Mouse (Mus musculus) cerebellum, adult 2 months (tissue): ENCODE data around the gene Tsg101. TPM values are rescaled to one million over a fixed set of nuclear protein-coding genes. Genes with fewer than 3 reads are reported as not detected.

ENCODE experiments used
- DNase-seq, 2 experiments: peaks; one replicate each; pipeline ENCODE4 v3.0.0; 2021
- H3K27ac ChIP-seq: fragments of 200-500 bp; 2 replicates; pipeline ENCODE4 v1.5.1; 2012; ENCODE audit warnings: low read length, control low read depth, inconsistent platforms; ENCODE audit not compliant: insufficient read depth
- H3K27me3 ChIP-seq: fragments of 200-500 bp; 2 replicates; pipeline ENCODE4 v1.6.1; 2012; ENCODE audit warnings: inconsistent platforms, mild to moderate bottlenecking, low read length, moderate library complexity; ENCODE audit not compliant: control insufficient read depth, insufficient read depth
- H3K4me1 ChIP-seq: fragments of 200-500 bp; 2 replicates; pipeline ENCODE4 v1.6.1; 2011; ENCODE audit warnings: low read length; ENCODE audit not compliant: control insufficient read depth, insufficient read depth
- H3K4me3 ChIP-seq: fragments of 200-500 bp; replicated peaks from 2 replicates; pipeline ENCODE3; 2011; ENCODE audit warnings: mild to moderate bottlenecking, low read depth, low read length, control low read depth; ENCODE audit not compliant: insufficient read depth
- CTCF ChIP-seq: fragments of 200-500 bp; IDR thresholded peaks from 2 replicates; pipeline ENCODE4 v1.5.1; 2011; ENCODE audit warnings: low read depth, mild to moderate bottlenecking, control low read depth, low read length, moderate library complexity, borderline replicate concordance; ENCODE audit not compliant: insufficient read depth
- POLR2A ChIP-seq: fragments of 200-500 bp; IDR thresholded peaks from 2 replicates; pipeline ENCODE4 v1.6.1; 2011; ENCODE audit warnings: low read length, control low read depth, borderline replicate concordance; ENCODE audit not compliant: insufficient read depth
- WGBS: fragments of 180-500 bp; shearing (Covaris S2); methylation state at CpG from one replicate; pipeline ENCODE4 v1.1.7; 2018; 5-methylcytosine and 5-hydroxymethylcytosine counted together
- polyA plus RNA-seq: library from polyadenylated mRNA; depleted of rRNA; stranded (reverse); fragments of >200 nt; gene quantifications from 2 replicates; pipeline ENCODE4 v1.2.3, GENCODE M21; 2012

Gene Tsg101
- polyA plus RNA-seq, 1 experiment = 87.8 TPM

- H3K4me1 ChIP-seq = no peaks in the 10 kb centered on the region
- TF ChIP-seq POLR2A (no peak), CTCF (peak; percentile 33; the same call in 1 of the 2 replicates)
- WGBS = 29% methylated on average over 4 of the region's 4 CpGs
- no peak overlapping the region for H3K27ac ChIP-seq
- no peak for DNase-seq
- no peaks in the 10 kb centered on the region for H3K27me3 ChIP-seq
- H3K4me3 ChIP-seq = no peak overlapping the region
Measured at GRCm38 (mm10) chr7:46935847-46936246, 16.1 kb upstream of the Tsg101 start.

DNA sequence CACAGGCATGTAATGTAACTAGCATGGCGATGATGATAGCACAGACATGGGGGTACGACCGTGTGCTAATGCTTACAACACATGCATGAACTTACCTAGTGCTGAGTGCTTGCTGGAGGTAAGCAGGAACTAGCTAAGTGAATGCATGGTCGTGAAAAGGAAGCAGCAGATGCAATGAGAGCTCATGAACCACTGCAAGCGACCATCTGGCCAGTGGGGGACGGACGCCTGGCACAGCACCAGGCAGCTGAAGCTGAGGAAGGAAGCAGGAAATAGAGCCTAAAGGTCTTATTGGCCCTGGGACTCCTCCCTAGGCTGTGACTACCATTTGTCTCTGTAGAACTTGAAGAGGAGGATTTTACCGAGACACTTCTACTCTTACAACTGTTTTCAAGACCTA lies 15.0 kb upstream of the Tsg101 start:
- Histone ChIP-seq H3K27me3 (no peaks in the 10 kb centered on the region), H3K27ac (no peak overlapping the region), H3K4me1 (no peaks in the 10 kb centered on the region), H3K4me3 (no peak overlapping the region)
- no peak for DNase-seq
- WGBS = 58% methylated on average over 8 of the region's 8 CpGs
- TF ChIP-seq POLR2A = no peak
- TF ChIP-seq CTCF = no peak

GRCm38 (mm10) chr7:46931370-46931769 lies 11.6 kb upstream of the Tsg101 start:
- Histone ChIP-seq H3K27me3 (no peaks in the 10 kb centered on the region), H3K27ac (no peak overlapping the region), H3K4me1 (no peaks in the 10 kb centered on the region), H3K4me3 (no peak overlapping the region)
- WGBS = 97% methylated on average over 3 of the region's 3 CpGs
- no peak for TF ChIP-seq CTCF
- TF ChIP-seq POLR2A = no peak
- DNase-seq = no peak

GRCm38 (mm10) chr7:46928291-46928690 lies 8.5 kb upstream of the Tsg101 start:
- 93% methylated on average over 5 of the region's 5 CpGs for WGBS

GRCm38 (mm10) chr7:46922075-46922474 lies 2.3 kb upstream of the Tsg101 start:
- TF ChIP-seq POLR2A = no peak
- TF ChIP-seq CTCF = no peak
- Histone ChIP-seq H3K4me3 (no peak overlapping the region), H3K4me1 (peaks cover 3% of the 10 kb centered on the region; the same call in 1 of the 2 replicates), H3K27me3 (no peaks in the 10 kb centered on the region), H3K27ac (no peak overlapping the region)
- DNase-seq = no peak
- WGBS = 50% methylated on average over 4 of the region's 4 CpGs

More at GRCm38 (mm10) chr7:46928291-46928690, 8.5 kb upstream of the Tsg101 start:
- no peaks in the 10 kb centered on the region for H3K27me3 ChIP-seq
- no peaks in the 10 kb centered on the region for H3K4me1 ChIP-seq
- TF ChIP-seq CTCF (no peak), POLR2A (no peak)
- H3K27ac ChIP-seq = no peak overlapping the region
- no peak overlapping the region for H3K4me3 ChIP-seq
- DNase-seq = no peak

GRCm38 (mm10) chr7:46918678-46919371 lies 944 bp downstream of the Tsg101 start:
- no peak for DNase-seq
- Histone ChIP-seq H3K4me3 (peak overlapping the region; percentile 76), H3K4me1 (peaks cover 3% of the 10 kb centered on the region; the same call in 1 of the 2 replicates), H3K27me3 (no peaks in the 10 kb centered on the region), H3K27ac (no peak overlapping the region)
- TF ChIP-seq CTCF = no peak
- TF ChIP-seq POLR2A = no peak
- WGBS = 15% methylated on average over 13 of the region's 13 CpGs

DNA sequence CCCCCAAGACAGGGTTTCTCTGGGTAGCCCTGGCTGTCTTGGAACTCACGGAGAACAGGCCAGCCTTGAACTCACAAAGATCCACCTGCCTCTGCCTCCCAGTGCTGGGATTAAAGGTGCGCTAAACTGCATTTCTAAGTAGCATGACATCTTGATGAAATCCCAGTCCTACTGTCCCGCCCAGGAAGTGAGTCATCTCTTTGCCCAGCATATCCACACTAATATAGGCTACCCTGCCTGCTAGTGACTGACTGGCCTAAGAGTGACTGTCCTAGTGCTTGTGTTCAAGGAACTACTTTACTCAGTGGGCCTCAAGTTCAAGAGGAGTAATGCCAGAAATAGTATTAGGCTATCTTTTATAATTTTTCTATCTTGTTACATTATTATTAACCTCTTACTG lies 3.4 kb downstream of the Tsg101 start:
- no peak for DNase-seq
- WGBS = 82% methylated on average over 3 of the region's 3 CpGs
- TF ChIP-seq CTCF (no peak), POLR2A (no peak)
- Histone ChIP-seq H3K4me3 (no peak overlapping the region), H3K27me3 (no peaks in the 10 kb centered on the region), H3K4me1 (peaks cover 3% of the 10 kb centered on the region; the same call in 1 of the 2 replicates), H3K27ac (no peak overlapping the region)

GRCm38 (mm10) chr7:46911250-46911649 lies 8.5 kb downstream of the Tsg101 start:
- Histone ChIP-seq H3K27ac (no peak overlapping the region), H3K4me1 (no peaks in the 10 kb centered on the region), H3K4me3 (no peak overlapping the region), H3K27me3 (no peaks in the 10 kb centered on the region)
- 86% methylated on average over 3 of the region's 3 CpGs for WGBS
- TF ChIP-seq CTCF (no peak), POLR2A (no peak)
- DNase-seq = no peak
